Mouse (Mus musculus) forebrain, embryonic 16.5 days (tissue): ENCODE measurements around the gene Amz2. TPM values are rescaled to one million over a fixed set of nuclear protein-coding genes. Genes with fewer than 3 reads are reported as not detected.
A peak's percentile ranks its signal among the peaks of the same experiment; 100 is the strongest.

Experiments used
- ATAC-seq: fragments of 200-750 bp; cut with Nextera tagmentation; 2 replicates; pipeline ENCODE4 v1.8.0; 2017; ENCODE audit warnings: mild to moderate bottlenecking, moderate library complexity
- H3K27ac ChIP-seq: fragments of 300-500 bp; sonication (generic); 2 replicates; pipeline ENCODE4 v1.5.1; 2014; ENCODE audit warnings: low read length, control low read depth
- H3K27me3 ChIP-seq: fragments of 300-500 bp; sonication (generic); replicated peaks from 2 replicates; pipeline ENCODE4 v1.6.1; 2014; ENCODE audit warnings: low read length; ENCODE audit not compliant: control insufficient read depth, insufficient read depth
- H3K36me3 ChIP-seq: fragments of 300-500 bp; sonication (generic); 2 replicates; pipeline ENCODE4 v1.6.1; 2014; ENCODE audit not compliant: control insufficient read depth, insufficient read depth
- H3K4me1 ChIP-seq: fragments of 300-500 bp; sonication (generic); replicated peaks from 2 replicates; pipeline ENCODE4 v1.6.1; 2014; ENCODE audit warnings: low read length; ENCODE audit not compliant: control insufficient read depth, insufficient read depth
- H3K4me2 ChIP-seq: fragments of 300-500 bp; sonication (generic); 2 replicates; pipeline ENCODE4 v1.6.1; 2014; ENCODE audit warnings: mild to moderate bottlenecking, low read length, control low read depth
- H3K4me3 ChIP-seq: fragments of 300-500 bp; sonication (generic); replicated peaks from 2 replicates; pipeline ENCODE4 v1.5.1; 2014; ENCODE audit warnings: mild to moderate bottlenecking, low read length, control low read depth
- H3K9ac ChIP-seq: fragments of 300-500 bp; sonication (generic); replicated peaks from 2 replicates; pipeline ENCODE4 v1.6.1; 2014; ENCODE audit warnings: low read depth, low read length, control low read depth
- H3K9me3 ChIP-seq: fragments of 300-500 bp; sonication (generic); 2 replicates; pipeline ENCODE4 v1.6.1; 2016; ENCODE audit warnings: low read length; ENCODE audit not compliant: control insufficient read depth
- whole genome bisulfite sequencing: fragments of 180-500 bp; shearing (Covaris S2); extraction: QIAGEN DNeasy Blood & Tissue Kit; methylation state at CpG from one replicate; pipeline ENCODE4 v1.1.7; 2014; 5-methylcytosine and 5-hydroxymethylcytosine counted together
- polyA plus RNA-seq: library from polyadenylated mRNA; unstranded; fragments of >200 nt; fragmentation: Nextera tagmentation; extraction: Ambion mirVana; gene quantifications from 2 replicates; pipeline ENCODE4 v1.2.1, GENCODE M21; 2015

Gene Amz2
- polyA plus RNA-seq, 1 experiment from 2014 or later, result 70.5 TPM

DNA sequence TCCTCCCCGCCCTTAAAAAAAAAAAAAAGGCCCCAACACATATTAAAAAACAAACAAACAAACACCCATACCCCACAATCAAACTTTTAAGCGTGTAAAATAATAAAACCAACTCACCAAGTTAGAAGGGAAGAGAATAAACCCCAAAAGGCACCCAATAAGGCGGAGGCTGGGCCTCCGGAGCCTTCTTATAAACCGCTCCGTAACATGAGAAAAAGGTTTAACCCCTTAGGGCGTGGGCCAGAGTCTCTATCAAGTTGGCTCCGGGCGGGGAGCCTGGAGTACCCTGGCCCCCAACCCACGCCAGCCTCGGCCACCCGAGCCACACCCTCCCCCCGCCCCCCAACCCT, 47.0 kb downstream of the Amz2 start:
- peak; percentile 49 for ATAC-seq
- H3K4me1 ChIP-seq, result peaks cover 16% of the 10 kb centered on the region

DNA sequence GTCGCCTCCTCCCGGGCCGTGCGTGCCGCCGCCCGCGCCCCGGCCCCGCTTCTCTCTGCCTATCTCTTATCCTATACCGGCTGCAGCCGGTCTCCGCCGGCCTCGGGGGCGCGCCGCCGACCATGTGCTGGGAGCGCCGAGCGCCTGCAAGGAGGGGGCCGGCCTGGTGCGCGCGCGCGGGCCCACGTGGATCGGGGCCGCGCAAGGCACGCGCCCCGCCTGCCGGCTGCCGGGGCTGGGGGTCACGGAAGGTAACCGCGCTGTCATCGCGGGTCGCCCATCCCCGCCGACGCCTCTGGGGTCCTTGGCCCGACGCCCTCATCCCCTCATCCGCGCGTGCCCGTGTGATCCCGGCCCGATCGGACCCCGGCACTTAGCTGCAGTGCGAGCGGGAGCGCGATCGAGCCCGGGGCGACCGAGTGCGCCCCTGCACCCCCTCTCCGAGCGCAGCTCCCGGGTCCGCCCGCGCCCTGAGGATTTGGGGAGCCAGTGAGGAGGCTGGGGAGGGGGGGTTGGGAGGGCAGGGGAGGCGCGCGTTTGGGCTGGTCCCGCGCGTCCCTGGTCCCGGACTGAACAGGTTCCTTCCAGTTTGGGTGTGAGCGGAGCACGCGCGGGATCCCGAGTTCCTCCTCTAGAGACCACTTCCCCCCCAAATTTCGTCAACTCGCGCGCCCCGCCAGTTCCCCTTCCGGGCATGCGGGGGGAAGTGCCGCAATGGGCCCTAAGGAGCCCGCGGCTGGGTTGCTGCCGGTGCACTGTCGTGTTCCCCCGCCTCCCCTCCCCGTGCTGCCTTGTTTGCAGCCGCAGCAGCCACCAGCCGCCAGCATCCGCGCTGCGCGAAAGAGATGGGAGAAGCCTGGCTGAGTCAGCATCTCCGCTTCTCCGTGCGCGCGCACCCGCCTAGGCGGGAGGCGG, 47.7 kb downstream of the Amz2 start, which contains the start of the genes Arsg and Slc16a6:
Arsg (plus strand) TSS at position 204 of the 915 bp plus-strand sequence.
Slc16a6 (minus strand) TSS at position 428 of the 915 bp plus-strand sequence.
- peak; percentile 89 for ATAC-seq
- peak within 1 kb of the TSS; percentile 76 for H3K4me3 ChIP-seq
- H3K9ac ChIP-seq, result peak within 1 kb of the TSS; percentile 88
- no peaks in the 10 kb centered on the region for H3K27me3 ChIP-seq
- WGBS, result under 1% methylated on average over 103 of the region's 111 CpGs
- H3K4me1 ChIP-seq, result peaks cover 16% of the 10 kb centered on the region
- H3K27ac ChIP-seq, result peak within 1 kb of the TSS; percentile 88
- H3K4me2 ChIP-seq, result peak within 1 kb of the TSS; percentile 83
- H3K9me3 ChIP-seq, result no peaks in the 10 kb centered on the region
- no peaks in the 10 kb centered on the region for H3K36me3 ChIP-seq

More for the DNA sequence above, 47.0 kb downstream of the Amz2 start:
- Histone ChIP-seq H3K9ac (peak overlapping the region; percentile 88), H3K27me3 (no peaks in the 10 kb centered on the region), H3K4me3 (peak overlapping the region; percentile 76), H3K27ac (peak overlapping the region; percentile 88), H3K9me3 (no peaks in the 10 kb centered on the region), H3K4me2 (peak overlapping the region; percentile 83), H3K36me3 (no peaks in the 10 kb centered on the region)
- 0% methylated on average over 13 of the region's 13 CpGs for WGBS

DNA sequence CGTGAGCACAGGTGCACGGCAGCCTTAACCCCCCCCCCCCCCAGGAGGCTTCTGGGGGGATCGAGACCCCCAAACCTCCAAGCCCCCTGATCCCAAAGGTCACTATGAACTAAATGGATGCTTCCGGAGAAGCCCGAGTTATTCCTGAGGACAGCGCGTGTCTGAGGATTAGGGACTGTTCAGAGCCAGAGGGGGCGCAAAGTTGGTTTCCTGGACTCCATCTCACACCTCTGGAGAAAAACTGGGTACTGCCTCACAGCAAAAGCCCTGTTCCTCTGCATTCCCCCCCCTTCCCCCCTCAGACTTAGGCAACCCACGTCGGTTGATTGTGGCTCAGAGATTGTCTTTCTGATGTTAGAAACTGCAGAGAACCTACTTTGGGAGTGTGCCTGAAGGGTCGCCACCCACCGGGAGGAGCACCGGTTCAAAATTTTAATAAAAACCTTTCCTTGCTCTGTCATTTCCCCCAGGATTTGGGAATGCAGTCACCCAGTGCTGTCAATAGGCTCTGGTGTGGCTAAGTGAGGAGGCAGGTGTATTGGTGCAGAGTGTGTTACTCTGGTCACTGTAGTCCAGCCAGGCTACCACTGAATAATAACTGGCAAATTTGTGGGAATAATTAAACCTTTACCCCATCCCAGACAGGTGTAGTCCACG, 48.5 kb downstream of the Amz2 start:
- H3K4me1 ChIP-seq, result peaks cover 16% of the 10 kb centered on the region
- H3K4me2 ChIP-seq, result peak overlapping the region; percentile 83
- H3K27ac ChIP-seq, result peak overlapping the region; percentile 88
- H3K36me3 ChIP-seq, result no peaks in the 10 kb centered on the region
- ATAC-seq, result peak; percentile 34
- no peaks in the 10 kb centered on the region for H3K27me3 ChIP-seq
- H3K9me3 ChIP-seq, result no peaks in the 10 kb centered on the region
- H3K9ac ChIP-seq, result peak overlapping the region; percentile 88
- H3K4me3 ChIP-seq, result peak overlapping the region; percentile 76
- WGBS, result 11% methylated on average over 14 of the region's 14 CpGs

DNA sequence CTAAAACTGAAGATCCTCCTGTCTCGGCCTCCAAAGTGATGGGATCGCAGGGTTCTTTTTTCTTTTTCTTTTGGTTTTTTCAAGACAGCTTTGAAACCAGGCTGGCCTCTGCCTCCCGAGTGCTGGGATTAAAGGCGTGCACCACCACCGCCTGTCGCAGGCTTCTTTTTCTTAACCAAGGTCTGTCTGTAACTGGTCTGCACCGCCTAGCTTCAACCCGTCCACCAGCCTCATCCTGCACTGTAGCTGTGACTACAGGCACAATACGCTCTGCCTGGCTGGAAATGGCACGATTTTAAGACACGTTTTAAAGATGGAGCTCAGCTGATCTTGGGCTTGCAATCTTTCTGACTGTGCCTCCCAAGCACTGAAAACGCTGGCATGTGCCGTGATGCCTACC, 49.1 kb downstream of the Amz2 start:
- Histone ChIP-seq H3K4me3 (no peak overlapping the region), H3K27ac (no peak overlapping the region), H3K4me2 (no peak overlapping the region), H3K4me1 (peaks cover 16% of the 10 kb centered on the region), H3K9me3 (no peaks in the 10 kb centered on the region), H3K27me3 (no peaks in the 10 kb centered on the region), H3K9ac (no peak overlapping the region), H3K36me3 (no peaks in the 10 kb centered on the region)
- 75% methylated on average over 13 of the region's 13 CpGs for WGBS
- no peak for ATAC-seq

DNA sequence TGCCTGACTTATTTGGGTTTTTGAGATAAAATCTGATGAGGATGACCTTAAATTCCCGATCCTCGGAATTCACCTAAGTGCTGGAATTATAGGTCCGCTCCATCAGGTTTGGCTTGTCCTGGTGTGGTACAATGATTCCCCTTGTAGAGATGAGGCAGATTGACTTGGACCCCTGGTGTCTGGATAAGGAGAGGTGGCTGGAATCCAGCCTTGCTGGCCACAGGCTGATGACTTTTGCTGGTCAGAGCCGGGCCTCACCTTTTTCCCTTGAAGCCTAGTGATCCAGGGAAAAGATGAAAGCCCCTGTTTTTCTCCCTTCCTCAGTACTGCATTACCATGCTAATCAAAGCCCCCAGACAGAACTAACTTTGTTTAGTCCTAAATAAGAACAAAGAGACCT, 50.0 kb downstream of the Amz2 start:
- H3K9ac ChIP-seq, result no peak overlapping the region
- no peak for ATAC-seq
- H3K4me3 ChIP-seq, result no peak overlapping the region
- no peak overlapping the region for H3K27ac ChIP-seq
- no peaks in the 10 kb centered on the region for H3K27me3 ChIP-seq
- H3K36me3 ChIP-seq, result no peaks in the 10 kb centered on the region
- H3K4me2 ChIP-seq, result no peak overlapping the region
- no peaks in the 10 kb centered on the region for H3K9me3 ChIP-seq
- 61% methylated on average over 4 of the region's 4 CpGs for WGBS
- peaks cover 16% of the 10 kb centered on the region for H3K4me1 ChIP-seq

DNA sequence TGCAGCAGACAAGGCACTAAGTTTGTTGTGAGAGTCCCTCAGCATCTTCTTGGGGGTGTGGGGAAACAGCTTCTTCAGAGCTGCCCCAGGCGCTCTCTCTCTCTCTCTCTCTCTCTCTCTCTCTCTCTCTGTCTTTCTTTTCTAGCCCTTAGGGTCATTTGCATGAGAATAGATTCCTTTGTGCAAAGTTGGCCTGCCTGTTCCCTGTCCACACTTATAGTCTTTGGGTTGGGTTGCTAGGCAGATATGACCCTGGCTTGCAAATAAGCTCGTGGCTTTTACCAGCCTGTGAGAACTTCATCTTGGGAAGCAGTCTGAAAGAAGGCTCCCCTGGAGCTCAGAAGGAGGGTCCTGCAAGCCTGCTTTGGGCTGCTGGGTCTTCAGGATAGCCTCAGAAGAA, 50.5 kb downstream of the Amz2 start:
- Histone ChIP-seq H3K4me2 (no peak overlapping the region), H3K9ac (no peak overlapping the region), H3K27ac (no peak overlapping the region; the same call in 1 of the 2 replicates), H3K9me3 (no peaks in the 10 kb centered on the region), H3K4me3 (no peak overlapping the region), H3K27me3 (no peaks in the 10 kb centered on the region), H3K4me1 (peaks cover 16% of the 10 kb centered on the region), H3K36me3 (no peaks in the 10 kb centered on the region)
- ATAC-seq, result peak; percentile 26; the same call in 1 of the 2 replicates
- 9% methylated on average over 2 of the region's 2 CpGs for WGBS

DNA sequence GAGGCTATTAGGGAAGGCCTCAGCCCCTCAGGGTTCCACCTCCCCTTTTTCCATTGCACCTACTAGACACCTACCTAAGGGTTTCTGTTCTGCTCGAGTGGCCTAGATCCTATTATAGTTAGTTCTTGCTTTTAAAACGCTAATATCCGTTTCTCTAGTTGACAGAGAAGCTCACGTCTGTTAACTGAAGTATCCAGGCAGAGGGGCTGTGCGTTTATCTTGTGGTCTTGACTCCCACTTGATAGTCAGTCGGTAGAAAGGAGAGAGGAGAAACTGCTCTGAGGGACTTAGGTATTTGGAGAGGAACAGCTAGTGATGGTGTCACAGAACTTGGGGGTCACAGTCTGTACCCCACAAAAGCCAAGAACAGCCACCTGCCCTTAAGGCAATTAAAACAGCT, 50.9 kb downstream of the Amz2 start:
- peaks cover 16% of the 10 kb centered on the region for H3K4me1 ChIP-seq
- no peak overlapping the region for H3K9ac ChIP-seq
- H3K27ac ChIP-seq, result no peak overlapping the region; the same call in 1 of the 2 replicates
- H3K4me2 ChIP-seq, result no peak overlapping the region
- no peak overlapping the region for H3K4me3 ChIP-seq
- no peaks in the 10 kb centered on the region for H3K27me3 ChIP-seq
- H3K36me3 ChIP-seq, result no peaks in the 10 kb centered on the region
- H3K9me3 ChIP-seq, result no peaks in the 10 kb centered on the region
- WGBS, result 24% methylated on average over 6 of the region's 6 CpGs
- no peak for ATAC-seq

DNA sequence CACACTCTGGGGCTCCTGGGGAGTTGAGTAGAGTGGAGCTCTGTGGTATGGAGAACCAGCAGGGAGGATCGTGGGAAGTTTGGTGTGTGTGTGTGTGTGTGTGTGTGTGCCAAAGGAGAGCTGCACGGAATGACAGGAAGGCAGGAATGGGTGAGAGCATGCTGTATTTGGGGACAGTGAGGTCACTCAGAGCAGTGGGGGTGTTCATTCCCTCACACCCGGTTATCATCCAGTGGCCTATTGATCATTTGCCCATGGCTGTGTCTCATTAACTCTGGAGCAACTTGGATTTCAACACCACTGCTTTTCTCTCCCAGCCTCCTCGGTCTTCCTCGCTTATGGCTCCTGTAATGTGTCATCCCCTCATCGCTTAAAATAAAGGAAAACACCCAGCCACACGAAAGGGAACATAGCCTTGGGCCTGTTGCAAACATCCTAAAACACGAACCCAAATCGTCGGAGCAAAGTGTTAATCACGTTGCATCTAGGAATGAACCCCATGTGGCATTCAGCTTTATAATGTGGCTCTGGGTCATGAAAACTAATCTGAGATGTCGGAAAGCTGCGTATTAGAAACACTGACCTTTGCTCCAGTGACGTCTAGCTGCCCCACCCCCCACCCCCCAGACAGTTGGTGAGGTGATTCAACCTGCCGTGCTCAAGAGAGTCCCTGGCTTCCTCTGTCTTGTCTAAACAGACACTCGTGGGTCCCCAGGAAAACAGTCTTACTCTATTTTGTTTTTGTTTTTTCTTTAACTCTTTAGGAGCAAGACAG, 52.0 kb downstream of the Amz2 start:
- H3K27me3 ChIP-seq, result no peaks in the 10 kb centered on the region
- H3K36me3 ChIP-seq, result no peaks in the 10 kb centered on the region
- H3K4me1 ChIP-seq, result peaks cover 7% of the 10 kb centered on the region; the same call in 1 of the 2 replicates
- WGBS, result 48% methylated on average over 16 of the region's 16 CpGs
- H3K9ac ChIP-seq, result no peak overlapping the region
- no peaks in the 10 kb centered on the region for H3K9me3 ChIP-seq
- H3K27ac ChIP-seq, result no peak overlapping the region
- H3K4me3 ChIP-seq, result no peak overlapping the region
- ATAC-seq, result no peak
- H3K4me2 ChIP-seq, result no peak overlapping the region
